Mouse (Mus musculus): ENCODE data around the gene Fmnl2. TPM values are rescaled to one million over a fixed set of nuclear protein-coding genes. Genes with fewer than 3 reads are reported as not detected.
A peak's percentile ranks its signal among the peaks of the same experiment; 100 is the strongest.

Fmnl2 gene
- total and polyA plus RNA-seq, 3 experiments: 0.42 to 2.8 (median 2.1) TPM

GRCm38 (mm10) chr2:53026056-53026769 lies 168.6 kb downstream of the Fmnl2 start:
- Histone ChIP-seq H3K36me3 (replicated peaks in 1 of 2; ENCODE audit: control insufficient read depth in 1 of 2, insufficient read depth in 1 of 2, low read length in 1 of 2) (no peaks in the 10 kb centered on the region), H3K79me2 (replicated peaks; ENCODE audit: control insufficient read depth, extremely low read depth, insufficient read depth, poor library complexity, severe bottlenecking) (no peaks in the 10 kb centered on the region), H3K4me1 (ENCODE audit: control insufficient read depth in 1 of 2, insufficient read depth in 2 of 2) (no peaks in the 10 kb centered on the region; a peak in 2 of 4 replicates), H3K9me3 (replicated peaks; ENCODE audit: low read length) (no peaks in the 10 kb centered on the region), H3K4me2 (ENCODE audit: insufficient read depth, low read depth, poor library complexity, severe bottlenecking) (no peak overlapping the region), H3K9ac (ENCODE audit: insufficient read depth, low read depth) (no peak overlapping the region), H3K4me3 (replicated peaks in 1 of 3; ENCODE audit: low read depth in 2 of 3, low read length in 2 of 3, poor library complexity in 1 of 3) (no peak overlapping the region), H3K27ac (ENCODE audit: insufficient read depth, low read depth) (no peak overlapping the region), H3K27me3 (replicated peaks) (no peaks in the 10 kb centered on the region)
- TF ChIP-seq KAT2A (IDR thresholded peaks at IDR 0.05; ENCODE audit: insufficient replicate concordance, low read length): no peak
- TF ChIP-seq ZC3H11A (IDR thresholded peaks at IDR 0.05; ENCODE audit: low read depth, low read length): no peak
- TF ChIP-seq CHD1 (IDR thresholded peaks at IDR 0.05; ENCODE audit: low read depth, low read length): no peak
- TF ChIP-seq JUND (conservative IDR thresholded peaks at IDR 0.05; ENCODE audit: low read depth, low read length): no peak
- no peak for TF ChIP-seq ZKSCAN1 (IDR thresholded peaks at IDR 0.05; ENCODE audit: borderline replicate concordance, low read depth, low read length)
- TF ChIP-seq ELF1 (IDR thresholded peaks at IDR 0.05; ENCODE audit: low read depth, low read length): no peak
- TF ChIP-seq MYC (IDR thresholded peaks at IDR 0.05; ENCODE audit: low read depth, low read length): no peak
- no peak for TF ChIP-seq UBTF (IDR thresholded peaks at IDR 0.05; ENCODE audit: low read depth, low read length)
- in situ Hi-C loops (cut with MboI; ENCODE audit: low pct_ligation_motif_present, low pct_unique_long_range_greater_than_20kb, low sequenced_read_pairs) (no loop called here), dilution Hi-C loops (cut with MboI; ENCODE audit: extremely low pct_ligation_motif_present, extremely low pct_unique_long_range_greater_than_20kb, low sequenced_read_pairs) (no loop called here)
- DNase-seq (ENCODE audit: extremely low read depth): no peak

GRCm38 (mm10) chr2:53028868-53029267 lies 171.2 kb downstream of the Fmnl2 start:
- no peaks in the 10 kb centered on the region for H3K27me3 ChIP-seq (replicated peaks)
- H3K4me3 ChIP-seq (replicated peaks in 1 of 3; ENCODE audit: low read depth in 2 of 3, low read length in 2 of 3, poor library complexity in 1 of 3): no peak overlapping the region
- H3K4me2 ChIP-seq (ENCODE audit: insufficient read depth, low read depth, poor library complexity, severe bottlenecking): no peak overlapping the region
- H3K9ac ChIP-seq (ENCODE audit: insufficient read depth, low read depth): no peak overlapping the region
- in situ Hi-C loops (cut with MboI; ENCODE audit: low pct_ligation_motif_present, low pct_unique_long_range_greater_than_20kb, low sequenced_read_pairs) (no loop called here), dilution Hi-C loops (cut with MboI; ENCODE audit: extremely low pct_ligation_motif_present, extremely low pct_unique_long_range_greater_than_20kb, low sequenced_read_pairs) (no loop called here)
- no peaks in the 10 kb centered on the region for H3K36me3 ChIP-seq (replicated peaks in 1 of 2; ENCODE audit: control insufficient read depth in 1 of 2, insufficient read depth in 1 of 2, low read length in 1 of 2)
- H3K79me2 ChIP-seq (replicated peaks; ENCODE audit: control insufficient read depth, extremely low read depth, insufficient read depth, poor library complexity, severe bottlenecking): no peaks in the 10 kb centered on the region
- DNase-seq (ENCODE audit: extremely low read depth): peak; percentile 11
- H3K9me3 ChIP-seq (replicated peaks; ENCODE audit: low read length): no peaks in the 10 kb centered on the region
- peaks cover 0 to 5% of the 10 kb centered on the region in 2 experiments; a peak in 2 of 4 replicates for H3K4me1 ChIP-seq (ENCODE audit: control insufficient read depth in 1 of 2, insufficient read depth in 2 of 2)
- no peak overlapping the region for H3K27ac ChIP-seq (ENCODE audit: insufficient read depth, low read depth)
- TF ChIP-seq PAX5 (IDR thresholded peaks at IDR 0.05; ENCODE audit: low read length) (no peak), GABPA (IDR thresholded peaks at IDR 0.05; ENCODE audit: insufficient replicate concordance, low read depth, low read length) (no peak)

- no peak for DNase-seq (ENCODE audit: extremely low read depth)
- H3K9ac ChIP-seq (ENCODE audit: insufficient read depth, low read depth): no peak overlapping the region
- in situ Hi-C loops (cut with MboI; ENCODE audit: low pct_ligation_motif_present, low pct_unique_long_range_greater_than_20kb, low sequenced_read_pairs) (no loop called here), dilution Hi-C loops (cut with MboI; ENCODE audit: extremely low pct_ligation_motif_present, extremely low pct_unique_long_range_greater_than_20kb, low sequenced_read_pairs) (no loop called here)
- peaks cover 0 to 5% of the 10 kb centered on the region in 2 experiments; a peak in 2 of 4 replicates for H3K4me1 ChIP-seq (ENCODE audit: control insufficient read depth in 1 of 2, insufficient read depth in 2 of 2)
- H3K9me3 ChIP-seq (replicated peaks; ENCODE audit: low read length): no peaks in the 10 kb centered on the region
- no peaks in the 10 kb centered on the region for H3K27me3 ChIP-seq (replicated peaks)
- no peak overlapping the region for H3K4me2 ChIP-seq (ENCODE audit: insufficient read depth, low read depth, poor library complexity, severe bottlenecking)
- no peaks in the 10 kb centered on the region for H3K79me2 ChIP-seq (replicated peaks; ENCODE audit: control insufficient read depth, extremely low read depth, insufficient read depth, poor library complexity, severe bottlenecking)
- no peaks in the 10 kb centered on the region for H3K36me3 ChIP-seq (replicated peaks in 1 of 2; ENCODE audit: control insufficient read depth in 1 of 2, insufficient read depth in 1 of 2, low read length in 1 of 2)
- TF ChIP-seq BHLHE40 (IDR thresholded peaks at IDR 0.05; ENCODE audit: low read depth, low read length) (no peak), MEF2A (IDR thresholded peaks at IDR 0.05; ENCODE audit: borderline replicate concordance, low read depth, low read length) (no peak), USF1 (IDR thresholded peaks at IDR 0.05; ENCODE audit: low read depth, low read length) (no peak), GABPA (IDR thresholded peaks at IDR 0.05; ENCODE audit: insufficient replicate concordance, low read depth, low read length) (no peak), TBP (conservative IDR thresholded peaks at IDR 0.05; ENCODE audit: low read depth, low read length) (no peak), ZNF384 (IDR thresholded peaks at IDR 0.05; ENCODE audit: low read depth, low read length) (no peak), ETS1 (conservative IDR thresholded peaks at IDR 0.05; ENCODE audit: low read depth, low read length) (no peak), JUN (IDR thresholded peaks at IDR 0.05; ENCODE audit: insufficient read depth, low read depth, low read length) (no peak), MAX (IDR thresholded peaks at IDR 0.05; ENCODE audit: low read length) (no peak), CTCF (conservative IDR thresholded peaks at IDR 0.05 in 1 of 2, IDR thresholded peaks at IDR 0.05 in 1 of 2; ENCODE audit: low read depth in 2 of 2, low read length in 2 of 2) (no peak), ZKSCAN1 (IDR thresholded peaks at IDR 0.05; ENCODE audit: borderline replicate concordance, low read depth, low read length) (no peak), ZC3H11A (IDR thresholded peaks at IDR 0.05; ENCODE audit: low read depth, low read length) (no peak), USF2 (conservative IDR thresholded peaks at IDR 0.05; ENCODE audit: low read depth, low read length) (no peak), SMC3 (IDR thresholded peaks at IDR 0.05; ENCODE audit: low read depth, low read length) (no peak)
- no peak overlapping the region for H3K27ac ChIP-seq (ENCODE audit: insufficient read depth, low read depth)
- no peak overlapping the region for H3K4me3 ChIP-seq (replicated peaks in 1 of 3; ENCODE audit: low read depth in 2 of 3, low read length in 2 of 3, poor library complexity in 1 of 3)
Measured at GRCm38 (mm10) chr2:53029716-53030431, 172.2 kb downstream of the Fmnl2 start.

Measured in CH12.LX (cell line).